Mouse (Mus musculus): Measurements from ENCODE around the gene Apoa4.

- TF ChIP-seq POLR2A (IDR thresholded peaks at IDR 0.05; ENCODE audit: borderline replicate concordance, insufficient read depth, low read length): no peak
- TF ChIP-seq CTCF (IDR thresholded peaks at IDR 0.05; ENCODE audit: borderline replicate concordance, insufficient read depth, low read depth, low read length): no peak
Measured at GRCm38 (mm10) chr9:46198461-46198860, 42.0 kb upstream of the Apoa4 start.
